In genomic region chr10:115465072-115465471, GRCm38 (mm10) we compare ENCODE assay signal across 28 mouse cellular contexts.
DNase-seq lines count a peak whose midpoint lies in the region; ATAC-seq lines count a peak whose summit lies in the region.
"Had no signal": no experiment of that assay in that cellular context is flagged by ENCODE, and none has a peak within 500 bp of the region (broad histone marks: within the 10 kb centered on the region; RNA-seq: fewer than 3 reads in every experiment).

No protein-coding gene starts in this region.

- peak; percentile 79 for DNase-seq in heart, adult 11 months
- no peak for DNase-seq in heart, postnatal 36 days
- DNase-seq in intestine, embryonic 14.5 days (ENCODE audit: low spot score): peak; percentile 35
- no peak for DNase-seq in neural tube, embryonic 10.5 days (ENCODE audit: extremely low spot score, low spot score)
- DNase-seq: adrenal gland, adult 8-10 months; adrenal gland, postnatal 14 days; adrenal gland, postnatal 36 days; B cell, adult 2 months; cerebellum, adult 11-12 months; cerebellum, adult 2 months; cerebellum, adult 9-10 months; cerebellum, postnatal 10 days; cerebellum, postnatal 25 days had no signal

- no peak overlapping the region for H3K9ac ChIP-seq in hindbrain, embryonic 16.5 days (ENCODE audit: low read depth, low read length)
- H3K9ac ChIP-seq in hindbrain, embryonic 13.5 days: no peak overlapping the region
- H3K9ac ChIP-seq in intestine, embryonic 14.5 days (ENCODE audit: low read length): no peak overlapping the region
- no peak overlapping the region for H3K9ac ChIP-seq in intestine, embryonic 16.5 days (ENCODE audit: low read depth, low read length)
- no peak overlapping the region for H3K9ac ChIP-seq in neural tube, embryonic 14.5 days (replicated peaks; ENCODE audit: low read depth, low read length)
- H3K9ac ChIP-seq: embryonic facial prominence, embryonic 13.5 days; embryonic facial prominence, embryonic 15.5 days; forebrain, embryonic 12.5 days had no signal

- peaks cover 3% of the 10 kb centered on the region; the same call in 1 of the 2 replicates for H3K4me1 ChIP-seq in hindbrain, embryonic 16.5 days (ENCODE audit: control insufficient read depth, insufficient read depth, low read depth, low read length)
- no peaks in the 10 kb centered on the region; the same call in 1 of the 2 replicates for H3K4me1 ChIP-seq in hindbrain, embryonic 13.5 days (replicated peaks)
- H3K4me1 ChIP-seq in intestine, embryonic 14.5 days (replicated peaks; ENCODE audit: control insufficient read depth, insufficient read depth, low read length): no peaks in the 10 kb centered on the region
- H3K4me1 ChIP-seq in intestine, embryonic 16.5 days (ENCODE audit: control insufficient read depth, insufficient read depth, low read length): no peaks in the 10 kb centered on the region
- H3K4me1 ChIP-seq in neural tube, embryonic 14.5 days (ENCODE audit: control insufficient read depth, insufficient read depth, low read length): no peaks in the 10 kb centered on the region
- H3K4me1 ChIP-seq: embryonic facial prominence, embryonic 15.5 days; forebrain, embryonic 12.5 days had no signal

- H3K4me2 ChIP-seq in hindbrain, embryonic 16.5 days (ENCODE audit: low read length): no peak overlapping the region
- H3K4me2 ChIP-seq in hindbrain, embryonic 13.5 days: no peak overlapping the region
- H3K4me2 ChIP-seq in intestine, embryonic 14.5 days (ENCODE audit: low read length): no peak overlapping the region
- no peak overlapping the region for H3K4me2 ChIP-seq in intestine, embryonic 16.5 days (ENCODE audit: low read depth, low read length)
- no peak overlapping the region for H3K4me2 ChIP-seq in neural tube, embryonic 14.5 days (ENCODE audit: low read depth, low read length)
- H3K4me2 ChIP-seq: embryonic facial prominence, embryonic 13.5 days; embryonic facial prominence, embryonic 15.5 days; forebrain, embryonic 12.5 days had no signal

- H3K9me3 ChIP-seq in hindbrain, embryonic 16.5 days (ENCODE audit: control insufficient read depth, low read length): no peaks in the 10 kb centered on the region
- no peaks in the 10 kb centered on the region for H3K9me3 ChIP-seq in hindbrain, embryonic 13.5 days
- no peaks in the 10 kb centered on the region for H3K9me3 ChIP-seq in intestine, embryonic 14.5 days (ENCODE audit: control insufficient read depth, low read length)
- no peaks in the 10 kb centered on the region for H3K9me3 ChIP-seq in intestine, embryonic 16.5 days (ENCODE audit: control insufficient read depth, low read length)
- H3K9me3 ChIP-seq in neural tube, embryonic 14.5 days (ENCODE audit: control insufficient read depth, low read length): no peaks in the 10 kb centered on the region
- H3K9me3 ChIP-seq: embryonic facial prominence, embryonic 13.5 days; embryonic facial prominence, embryonic 15.5 days; forebrain, embryonic 10.5 days; forebrain, embryonic 12.5 days; G1E had no signal

- H3K27ac ChIP-seq in hindbrain, embryonic 16.5 days (ENCODE audit: low read depth, low read length): no peak overlapping the region
- no peak overlapping the region for H3K27ac ChIP-seq in hindbrain, embryonic 13.5 days
- H3K27ac ChIP-seq in intestine, embryonic 14.5 days (ENCODE audit: low read depth): no peak overlapping the region
- H3K27ac ChIP-seq in intestine, embryonic 16.5 days (ENCODE audit: low read length): no peak overlapping the region
- H3K27ac ChIP-seq in neural tube, embryonic 14.5 days (ENCODE audit: low read depth, low read length): no peak overlapping the region
- H3K27ac ChIP-seq: embryonic facial prominence, embryonic 13.5 days; embryonic facial prominence, embryonic 15.5 days; forebrain, embryonic 10.5 days; forebrain, embryonic 12.5 days had no signal

- WGBS in hindbrain, embryonic 16.5 days: 68% methylated on average over 7 of the region's 7 CpGs
- 57% methylated on average over 7 of the region's 7 CpGs for WGBS in hindbrain, embryonic 13.5 days
- WGBS in intestine, embryonic 14.5 days: 75% methylated on average over 7 of the region's 7 CpGs
- 73% methylated on average over 7 of the region's 7 CpGs for WGBS in intestine, embryonic 16.5 days
- WGBS in neural tube, embryonic 14.5 days: 59% methylated on average over 7 of the region's 7 CpGs

- intact Hi-C loops in heart, postnatal 36 days (cut with DNase I): no loop called here

- peak; percentile 60; the same call in 1 of the 2 replicates for ATAC-seq in hindbrain, embryonic 16.5 days
- no peak for ATAC-seq in hindbrain, embryonic 13.5 days (ENCODE audit: low FRiP score)
- ATAC-seq in intestine, embryonic 14.5 days (replicated peaks; ENCODE audit: low FRiP score, low TSS enrichment, low read depth): no peak
- ATAC-seq in intestine, embryonic 16.5 days: no peak
- ATAC-seq in neural tube, embryonic 14.5 days (ENCODE audit: low read depth): peak; percentile 50; the same call in 1 of the 2 replicates
- ATAC-seq: activated CD4-positive, CD25-positive, alpha-beta regulatory T cell, adult 4 months; CD4-positive, CD25-positive, alpha-beta regulatory T cell, adult 4 months; forebrain, embryonic 14.5 days; Patski had no signal

- H3K4me3 ChIP-seq in hindbrain, embryonic 16.5 days (ENCODE audit: low read length): no peak overlapping the region
- H3K4me3 ChIP-seq in hindbrain, embryonic 13.5 days: no peak overlapping the region
- H3K4me3 ChIP-seq in intestine, embryonic 14.5 days (ENCODE audit: low read depth, low read length): no peak overlapping the region
- no peak overlapping the region for H3K4me3 ChIP-seq in intestine, embryonic 16.5 days (ENCODE audit: low read length)
- no peak overlapping the region for H3K4me3 ChIP-seq in neural tube, embryonic 14.5 days (ENCODE audit: low read depth, low read length)
- H3K4me3 ChIP-seq: embryonic facial prominence, embryonic 13.5 days; embryonic facial prominence, embryonic 15.5 days; erythroblast, embryonic 14.5 days; forebrain, embryonic 10.5 days; forebrain, embryonic 12.5 days had no signal

- H3K27me3 ChIP-seq in hindbrain, embryonic 16.5 days (replicated peaks; ENCODE audit: control insufficient read depth, insufficient read depth, low read length): no peaks in the 10 kb centered on the region
- no peaks in the 10 kb centered on the region for H3K27me3 ChIP-seq in hindbrain, embryonic 13.5 days
- H3K27me3 ChIP-seq in intestine, embryonic 14.5 days (replicated peaks; ENCODE audit: control insufficient read depth, insufficient read depth, low read length): no peaks in the 10 kb centered on the region
- H3K27me3 ChIP-seq in intestine, embryonic 16.5 days (replicated peaks; ENCODE audit: control insufficient read depth, insufficient read depth, low read length): no peaks in the 10 kb centered on the region
- H3K27me3 ChIP-seq in neural tube, embryonic 14.5 days (ENCODE audit: control insufficient read depth, insufficient read depth, low read length): no peaks in the 10 kb centered on the region
- H3K27me3 ChIP-seq: CH12.LX; embryonic facial prominence, embryonic 15.5 days had no signal

- H3K36me3 ChIP-seq in hindbrain, embryonic 16.5 days (ENCODE audit: control insufficient read depth, insufficient read depth, low read length): no peaks in the 10 kb centered on the region
- no peaks in the 10 kb centered on the region for H3K36me3 ChIP-seq in hindbrain, embryonic 13.5 days
- no peaks in the 10 kb centered on the region for H3K36me3 ChIP-seq in intestine, embryonic 14.5 days (ENCODE audit: control insufficient read depth, insufficient read depth, low read length)
- H3K36me3 ChIP-seq in intestine, embryonic 16.5 days (ENCODE audit: control insufficient read depth, insufficient read depth, low read length): no peaks in the 10 kb centered on the region
- no peaks in the 10 kb centered on the region for H3K36me3 ChIP-seq in neural tube, embryonic 14.5 days (ENCODE audit: control insufficient read depth, insufficient read depth, low read length)
- H3K36me3 ChIP-seq: embryonic facial prominence, embryonic 13.5 days; forebrain, embryonic 10.5 days; forebrain, embryonic 12.5 days; G1E had no signal

Comparison
In these comparisons a context has a peak if more than half of its experiments do, and no peak if none do; other contexts are left out.
1. DNase-seq: peak in heart, adult 11 months (single experiment) and intestine, embryonic 14.5 days (single experiment); none in heart, postnatal 36 days (0 of 2) and neural tube, embryonic 10.5 days (single experiment).
2. ATAC-seq: peak in hindbrain, embryonic 16.5 days (single experiment) and neural tube, embryonic 14.5 days (single experiment); none in hindbrain, embryonic 13.5 days (single experiment), intestine, embryonic 14.5 days (single experiment) and intestine, embryonic 16.5 days (single experiment).